Mouse (Mus musculus) megakaryocyte progenitor cell, adult 5-6 weeks (primary cell): ENCODE data around the gene Olfr348. TPM values are rescaled to one million over a fixed set of nuclear protein-coding genes. Genes with fewer than 3 reads are reported as not detected.

Source experiments
- ATAC-seq: replicated peaks from 2 replicates; pipeline ENCODE4 v1.8.0; 2016; ENCODE audit warnings: mild to moderate bottlenecking, moderate TSS enrichment, inconsistent platforms; ENCODE audit not compliant: poor library complexity
- total RNA-seq, 2 experiments: library from RNA; stranded (forward) in 1 of 2; stranded (reverse) in 1 of 2; fragments of 157-497, 149-512 nt in 1 of 2; fragments of 200-1000 nt in 1 of 2; gene quantifications; 2 replicates each; pipeline versions ENCODE4 v1.2.3 to v1.2.4; 2015 to 2017

The Olfr348 gene
- total RNA-seq (2015) (not detected in 2 replicates), total RNA-seq (2017) (not detected in 2 replicates)

- ATAC-seq, result no peak
These were observed at the start of gene Olfr348 for GRCm38 (mm10) chr2:36783976-36784375. Olfr348 (plus strand) TSS chr2:36784276.

DNA sequence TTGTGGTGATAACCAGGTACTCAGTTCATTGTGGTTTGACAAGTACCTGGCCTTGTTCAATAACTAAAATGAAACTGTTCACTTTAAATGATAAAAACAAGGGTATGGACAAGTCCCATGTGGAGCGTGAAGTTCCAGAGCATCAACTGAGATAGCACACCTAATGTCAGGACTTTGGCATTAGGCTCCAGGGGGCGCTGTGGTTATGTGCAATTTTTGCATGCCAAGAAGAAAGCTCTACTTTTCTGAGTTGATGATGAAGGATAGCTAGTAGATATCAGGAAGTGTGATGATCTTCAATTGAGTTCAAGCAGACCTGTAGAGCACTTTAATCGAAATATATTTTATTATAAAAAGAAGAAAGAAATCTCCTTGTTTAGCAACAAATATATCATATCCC is 47.9 kb upstream of the Olfr348 start:
- ATAC-seq, result no peak

DNA sequence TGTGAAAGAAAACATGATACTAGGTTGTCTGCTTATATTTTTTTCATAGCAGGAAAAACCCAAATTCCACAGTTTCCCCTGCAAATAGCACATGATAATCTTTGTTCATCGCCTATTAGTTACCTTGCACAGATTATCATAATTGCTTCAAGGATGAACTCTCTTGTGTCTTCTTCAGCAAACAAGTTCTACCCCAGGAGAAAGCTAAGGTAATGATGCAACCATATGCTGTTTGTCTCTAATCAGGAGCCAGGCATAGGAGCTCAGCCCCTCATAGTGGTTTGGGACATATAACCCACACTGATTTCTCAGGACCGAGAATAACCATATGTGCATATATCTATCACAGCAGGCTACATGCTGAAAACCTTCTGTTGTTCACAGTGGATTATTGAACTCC is 6.2 kb downstream of the Olfr348 start, which contains the start of gene Olfr50:
Gene Olfr50 (plus strand): TSS at position 301 of the 400 bp plus-strand sequence.
- ATAC-seq, result no peak

GRCm38 (mm10) chr2:36816932-36817331 is 32.9 kb downstream of the Olfr348 start, which contains the start of gene Olfr3:
Olfr3 (minus strand) TSS chr2:36817032.
- ATAC-seq, result no peak

Other genes starting within 250 kb of the Olfr348 start
- gene Olfr344, start 217.6 kb upstream of the Olfr348 start, total RNA-seq (2015), result not detected in 2 replicates
- gene Olfr344, start 217.6 kb upstream of the Olfr348 start, total RNA-seq (2017), result not detected in 2 replicates
- not detected in 2 replicates for gene Olfr345, start 144.2 kb upstream of the Olfr348 start, total RNA-seq (2015)
- not detected in 2 replicates for gene Olfr345, start 144.2 kb upstream of the Olfr348 start, total RNA-seq (2017)
- not detected in 2 replicates for gene Olfr346, start 98.5 kb upstream of the Olfr348 start, total RNA-seq (2015)
- gene Olfr346, start 98.5 kb upstream of the Olfr348 start, total RNA-seq (2017), result not detected in 2 replicates
- not detected in 2 replicates for gene Olfr347, start 52.4 kb upstream of the Olfr348 start, total RNA-seq (2015)
- not detected in 2 replicates for gene Olfr347, start 52.4 kb upstream of the Olfr348 start, total RNA-seq (2017)
- gene Olfr50, start 6.3 kb downstream of the Olfr348 start, total RNA-seq (2015), result not detected in 2 replicates
- gene Olfr50, start 6.3 kb downstream of the Olfr348 start, total RNA-seq (2017), result not detected in 2 replicates
- not detected in 2 replicates for gene Olfr3, start 32.8 kb downstream of the Olfr348 start, total RNA-seq (2015)
- gene Olfr3, start 32.8 kb downstream of the Olfr348 start, total RNA-seq (2017), result not detected in 2 replicates
- not detected in 2 replicates for gene Olfr350, start 62.0 kb downstream of the Olfr348 start, total RNA-seq (2015)
- not detected in 2 replicates for gene Olfr350, start 62.0 kb downstream of the Olfr348 start, total RNA-seq (2017)
- not detected in 2 replicates for gene Olfr351, start 78.4 kb downstream of the Olfr348 start, total RNA-seq (2015)
- not detected in 2 replicates for gene Olfr351, start 78.4 kb downstream of the Olfr348 start, total RNA-seq (2017)
- not detected in 2 replicates for gene Olfr352, start 84.2 kb downstream of the Olfr348 start, total RNA-seq (2015)
- gene Olfr352, start 84.2 kb downstream of the Olfr348 start, total RNA-seq (2017), result not detected in 2 replicates
- gene Olfr353, start 108.7 kb downstream of the Olfr348 start, total RNA-seq (2015), result not detected in 2 replicates
- not detected in 2 replicates for gene Olfr353, start 108.7 kb downstream of the Olfr348 start, total RNA-seq (2017)
- 0.07 TPM in 1 of 2 replicates, not detected in the other for gene Olfr354, start 121.4 kb downstream of the Olfr348 start, total RNA-seq (2015)
- not detected in 2 replicates for gene Olfr354, start 121.4 kb downstream of the Olfr348 start, total RNA-seq (2017)
- not detected in 2 replicates for gene Olfr355, start 144.6 kb downstream of the Olfr348 start, total RNA-seq (2015)
- gene Olfr355, start 144.6 kb downstream of the Olfr348 start, total RNA-seq (2017), result not detected in 2 replicates
- gene Olfr356, start 152.8 kb downstream of the Olfr348 start, total RNA-seq (2015), result not detected in 2 replicates
- gene Olfr356, start 152.8 kb downstream of the Olfr348 start, total RNA-seq (2017), result not detected in 2 replicates
- not detected in 2 replicates for gene Olfr357, start 209.6 kb downstream of the Olfr348 start, total RNA-seq (2015)
- gene Olfr357, start 209.6 kb downstream of the Olfr348 start, total RNA-seq (2017), result not detected in 2 replicates
- gene Olfr358, start 225.1 kb downstream of the Olfr348 start, total RNA-seq (2015), result not detected in 2 replicates
- not detected in 2 replicates for gene Olfr358, start 225.1 kb downstream of the Olfr348 start, total RNA-seq (2017)